Mouse (Mus musculus): ENCODE measurements around the gene Gm14459. TPM values are rescaled to one million over a fixed set of nuclear protein-coding genes. Genes with fewer than 3 reads are reported as not detected.
"Not testable (repeated sequence)": the region's sequence is repeated elsewhere in the genome, so short reads cannot be mapped to it uniquely, and the experiment has no call there.

The Gm14459 gene
- not detected for total RNA-seq (2021)

DNA sequence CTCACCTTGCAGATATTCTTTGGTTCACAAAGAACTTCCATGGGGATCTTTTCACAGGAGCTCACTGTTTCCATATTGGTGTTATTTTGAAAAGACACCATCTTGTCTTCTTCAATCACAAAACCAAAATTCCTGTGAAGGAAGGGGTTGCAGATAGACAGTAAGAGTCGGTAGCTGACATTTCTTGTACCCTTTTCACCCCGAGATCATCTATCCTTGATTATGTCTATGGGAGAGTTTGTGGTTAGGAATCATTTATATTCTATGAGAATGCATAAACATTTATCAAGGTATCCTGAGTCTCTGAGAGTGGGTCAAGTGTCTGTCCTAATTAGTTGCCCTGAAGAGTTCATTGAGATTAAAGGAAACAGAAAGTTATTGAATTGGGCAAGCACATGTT is at the start of gene Gm14459:
TSS of gene Gm14459 (minus strand) at position 101 of the 400 bp plus-strand sequence.
- no peak for DNase-seq (ENCODE audit: low spot score)

GRCm38 (mm10) chrX:8548155-8548554 is 23.4 kb upstream of the Gm14459 start, which contains the start of gene Ssxb6:
TSS of gene Ssxb6 (minus strand) at chrX:8548255.
- DNase-seq (ENCODE audit: low spot score); intact Hi-C loops (cut with DNase I): not testable (repeated sequence)

More for the DNA sequence above, at the start of gene Gm14459:
- intact Hi-C loops (cut with DNase I) = no loop called here

Other genes with a start within 250 kb of the Gm14459 start
- not detected for gene Ssxb10, start 197.5 kb downstream of the Gm14459 start, total RNA-seq (2021)
- not detected for gene Ssxb9, start 158.0 kb downstream of the Gm14459 start, total RNA-seq (2021)
- not detected for gene Ssxb1, start 111.6 kb downstream of the Gm14459 start, total RNA-seq (2021)
- not detected for gene Ssxb2, start 63.2 kb downstream of the Gm14459 start, total RNA-seq (2021)
- gene Ssxb6, start 23.3 kb upstream of the Gm14459 start, total RNA-seq (2021) = not detected
- gene Ssxb3, start 66.9 kb upstream of the Gm14459 start, total RNA-seq (2021) = not detected
- gene Ssxb8, start 165.9 kb upstream of the Gm14459 start, total RNA-seq (2021) = not detected
- gene Ssx9, start 223.5 kb upstream of the Gm14459 start, total RNA-seq (2021) = not detected

Data from heart, postnatal 25 days (tissue).